8 mouse cellular contexts compared by ENCODE assay signal in genomic region chr10:54076420-54076819, GRCm38 (mm10). TPM values are rescaled to one million over a fixed set of nuclear protein-coding genes. Genes with fewer than 3 reads are reported as not detected.
A peak's percentile ranks its signal among the peaks of the same experiment; 100 is the strongest.
DNase-seq lines count a peak whose midpoint lies in the region; ATAC-seq and TF ChIP-seq lines count a peak whose summit lies in the region.

Gene Man1a (minus strand): TSS chr10:54076609.

- H3K27ac ChIP-seq in testis, adult 2 months (ENCODE audit: control insufficient read depth, insufficient read depth, low read depth, low read length): no peak within 1 kb of the TSS
- H3K27ac ChIP-seq in embryonic facial prominence, embryonic 12.5 days: no peak within 1 kb of the TSS
- peak within 1 kb of the TSS; percentile 51; the same call in 1 of the 2 replicates for H3K27ac ChIP-seq in heart, embryonic 11.5 days (ENCODE audit: low read depth, low read length)
- H3K27ac ChIP-seq in small intestine, adult 2 months (ENCODE audit: insufficient read depth, low read depth, low read length): peak within 1 kb of the TSS; percentile 52

- peak within 1 kb of the TSS; percentile 77 for H3K9ac ChIP-seq in embryonic facial prominence, embryonic 12.5 days
- peak within 1 kb of the TSS; percentile 81 for H3K9ac ChIP-seq in heart, embryonic 11.5 days (ENCODE audit: low read depth, low read length)

- peak within 1 kb of the TSS; percentile 57 for H3K4me3 ChIP-seq in testis, adult 2 months (ENCODE audit: control insufficient read depth, low read depth, low read length)
- peak within 1 kb of the TSS; percentile 71 for H3K4me3 ChIP-seq in embryonic facial prominence, embryonic 12.5 days
- H3K4me3 ChIP-seq in heart, embryonic 11.5 days (ENCODE audit: low read depth, low read length): peak within 1 kb of the TSS; percentile 87
- H3K4me3 ChIP-seq in small intestine, adult 2 months (ENCODE audit: low read depth, low read length): peak within 1 kb of the TSS; percentile 83

- no peak for TF ChIP-seq CTCF in testis, adult 2 months (IDR thresholded peaks at IDR 0.05; ENCODE audit: control insufficient read depth, insufficient read depth, insufficient replicate concordance, low read depth, low read length)
- TF ChIP-seq CTCF in small intestine, adult 2 months (IDR thresholded peaks at IDR 0.05; ENCODE audit: extremely low read depth, insufficient read length, insufficient replicate concordance, low read depth, low read length): no peak

- H3K4me2 ChIP-seq in embryonic facial prominence, embryonic 12.5 days (replicated peaks): peak within 1 kb of the TSS; percentile 99
- peak within 1 kb of the TSS; percentile 76 for H3K4me2 ChIP-seq in heart, embryonic 11.5 days

- TF ChIP-seq POLR2A in testis, adult 2 months (IDR thresholded peaks at IDR 0.05; ENCODE audit: control insufficient read depth, low read depth, low read length): no peak
- no peak for TF ChIP-seq POLR2A in small intestine, adult 2 months (IDR thresholded peaks at IDR 0.05; ENCODE audit: low read depth, low read length)

- no peaks in the 10 kb centered on the region for H3K36me3 ChIP-seq in testis, adult 2 months (ENCODE audit: control insufficient read depth, insufficient read depth, low read length)
- no peaks in the 10 kb centered on the region for H3K36me3 ChIP-seq in embryonic facial prominence, embryonic 12.5 days
- H3K36me3 ChIP-seq in heart, embryonic 11.5 days (ENCODE audit: control insufficient read depth, insufficient read depth, low read length): no peaks in the 10 kb centered on the region
- H3K36me3 ChIP-seq in small intestine, adult 2 months (ENCODE audit: control insufficient read depth, insufficient read depth, low read length): no peaks in the 10 kb centered on the region; the same call in 1 of the 2 replicates

- peaks cover 2% of the 10 kb centered on the region for H3K4me1 ChIP-seq in testis, adult 2 months (ENCODE audit: control insufficient read depth, insufficient read depth, low read length)
- peaks cover 15% of the 10 kb centered on the region for H3K4me1 ChIP-seq in embryonic facial prominence, embryonic 12.5 days
- peaks cover 16% of the 10 kb centered on the region for H3K4me1 ChIP-seq in heart, embryonic 11.5 days (ENCODE audit: control insufficient read depth, insufficient read depth, low read length)
- H3K4me1 ChIP-seq in small intestine, adult 2 months (ENCODE audit: control insufficient read depth, insufficient read depth, insufficient read length, low read length): peaks cover 6% of the 10 kb centered on the region; the same call in 1 of the 2 replicates

- H3K9me3 ChIP-seq in embryonic facial prominence, embryonic 12.5 days: no peaks in the 10 kb centered on the region
- no peaks in the 10 kb centered on the region for H3K9me3 ChIP-seq in heart, embryonic 11.5 days (replicated peaks; ENCODE audit: control insufficient read depth, low read length)

- DNase-seq in testis, postnatal 10 days (ENCODE audit: low spot score): no peak
- DNase-seq in kidney, postnatal 14 days: peak; percentile 8
- peak; percentile 6 for DNase-seq in lung, postnatal 14 days
- no peak for DNase-seq in cerebellum, adult 11 months

- no peak for ATAC-seq in embryonic facial prominence, embryonic 12.5 days (ENCODE audit: insufficient number of reproducible peaks, insufficient read depth, low FRiP score, low TSS enrichment)
- ATAC-seq in heart, embryonic 11.5 days (replicated peaks; ENCODE audit: insufficient number of reproducible peaks, low FRiP score, low TSS enrichment): no peak

- H3K27me3 ChIP-seq in testis, adult 2 months (ENCODE audit: control insufficient read depth, insufficient read depth, low read length): no peaks in the 10 kb centered on the region
- no peaks in the 10 kb centered on the region for H3K27me3 ChIP-seq in embryonic facial prominence, embryonic 12.5 days
- no peaks in the 10 kb centered on the region for H3K27me3 ChIP-seq in heart, embryonic 11.5 days (ENCODE audit: control insufficient read depth, insufficient read depth, low read length)
- H3K27me3 ChIP-seq in small intestine, adult 2 months (ENCODE audit: control insufficient read depth, insufficient read depth, low read length): no peaks in the 10 kb centered on the region

- 8% methylated on average over 4 of the region's 4 CpGs for WGBS in embryonic facial prominence, embryonic 12.5 days
- WGBS in heart, embryonic 11.5 days (ENCODE audit: insufficient replicate concordance): 7% methylated on average over 4 of the region's 4 CpGs
- 7% methylated on average over 4 of the region's 4 CpGs for WGBS in small intestine, adult 2 months

RNA-seq across cellular contexts. Expression of gene Man1a, which starts in this region (rescaled TPM):
- 0.36 and 0.60 TPM in 2 replicates for polyA plus RNA-seq in testis, adult 2 months (2012; rRNA removed)
- 4.9 and 5.9 TPM in 2 replicates for polyA plus RNA-seq in embryonic facial prominence, embryonic 12.5 days (2016; fragmentation: Nextera tagmentation; extraction: Ambion mirVana)
- 8.5 and 8.8 TPM in 2 replicates for polyA plus RNA-seq in heart, embryonic 11.5 days (2014; fragmentation: Nextera tagmentation; extraction: Ambion mirVana)
- polyA plus RNA-seq in small intestine, adult 2 months (2012; rRNA removed): 29.7 and 59.8 TPM in 2 replicates

Comparison
In these comparisons a context has a peak if more than half of its experiments do, and no peak if none do; other contexts are left out.
1. H3K27ac ChIP-seq: peak in heart, embryonic 11.5 days (single experiment) and small intestine, adult 2 months (single experiment); none in testis, adult 2 months (single experiment) and embryonic facial prominence, embryonic 12.5 days (single experiment).
2. DNase-seq: peak in kidney, postnatal 14 days (single experiment) and lung, postnatal 14 days (single experiment); none in testis, postnatal 10 days (single experiment) and cerebellum, adult 11 months (single experiment).
3. Peak in every context shown above with its lines, with median percentiles within 50 percentile points of each other: H3K4me3 ChIP-seq.